Mouse (Mus musculus): Measurements from ENCODE around the gene Glyctk.
"Not testable (repeated sequence)": the region's sequence is repeated elsewhere in the genome, so short reads cannot be mapped to it uniquely, and the experiment has no call there.

Gene Glyctk

GRCm38 (mm10) chr9:106175552-106176200 is 17.7 kb upstream of the Glyctk start:
- no peak for DNase-seq

- DNase-seq: no peak
Observed at GRCm38 (mm10) chr9:106173363-106173762, 15.4 kb upstream of the Glyctk start.

GRCm38 (mm10) chr9:106172527-106172926 is 14.6 kb upstream of the Glyctk start:
- DNase-seq: peak; percentile 22

GRCm38 (mm10) chr9:106171346-106172158 is 13.6 kb upstream of the Glyctk start:
- DNase-seq: peak; percentile 72

- peak; percentile 95 for DNase-seq
Observed at GRCm38 (mm10) chr9:106170556-106171345, 12.8 kb upstream of the Glyctk start, which contains the start of gene Wdr82. TSS of gene Wdr82 (plus strand) at chr9:106170928.

- DNase-seq: no peak
Observed at GRCm38 (mm10) chr9:106169917-106170316, 12.0 kb upstream of the Glyctk start.

- DNase-seq: not testable (repeated sequence)
Observed at GRCm38 (mm10) chr9:106169006-106169405, 11.1 kb upstream of the Glyctk start.

GRCm38 (mm10) chr9:106167703-106168102 is 9.8 kb upstream of the Glyctk start:
- DNase-seq: peak; percentile 44

- DNase-seq: no peak
Observed at GRCm38 (mm10) chr9:106167241-106167640, 9.3 kb upstream of the Glyctk start.

GRCm38 (mm10) chr9:106166709-106167108 is 8.8 kb upstream of the Glyctk start:
- no peak for DNase-seq

GRCm38 (mm10) chr9:106160426-106160825 is 2.5 kb upstream of the Glyctk start:
- DNase-seq: no peak

GRCm38 (mm10) chr9:106159784-106160301 is 1.9 kb upstream of the Glyctk start:
- DNase-seq: peak; percentile 99

- DNase-seq: no peak
Observed at GRCm38 (mm10) chr9:106159237-106159636, 1.3 kb upstream of the Glyctk start.

GRCm38 (mm10) chr9:106157623-106157925 is 364 bp downstream of the Glyctk start:
- DNase-seq: no peak

GRCm38 (mm10) chr9:106156921-106157622 is 866 bp downstream of the Glyctk start:
- DNase-seq: no peak

GRCm38 (mm10) chr9:106156419-106156818 is 1.5 kb downstream of the Glyctk start:
- DNase-seq: peak; percentile 64

- no peak for DNase-seq
Observed at GRCm38 (mm10) chr9:106154106-106154505, 3.8 kb downstream of the Glyctk start.

- no peak for DNase-seq
Observed at GRCm38 (mm10) chr9:106149399-106149754, 8.6 kb downstream of the Glyctk start.

- DNase-seq: no peak
Observed at GRCm38 (mm10) chr9:106148541-106149398, 9.2 kb downstream of the Glyctk start.

- DNase-seq: no peak
Observed at GRCm38 (mm10) chr9:106147851-106148431, 10.0 kb downstream of the Glyctk start.

- no peak for DNase-seq
Observed at GRCm38 (mm10) chr9:106147281-106147680, 10.7 kb downstream of the Glyctk start.

Measured in lung, postnatal 36 days (tissue).